Mouse (Mus musculus): ENCODE data around the gene Sorcs1.

Sorcs1 gene

GRCm38 (mm10) chr19:50677903-50678896 is at the start of gene Sorcs1:
Gene Sorcs1, minus strand, starts transcription at chr19:50678646.
- DNase-seq: no peak

- no peak for DNase-seq
Observed at GRCm38 (mm10) chr19:50683277-50683676, 4.8 kb upstream of the Sorcs1 start.

DNA sequence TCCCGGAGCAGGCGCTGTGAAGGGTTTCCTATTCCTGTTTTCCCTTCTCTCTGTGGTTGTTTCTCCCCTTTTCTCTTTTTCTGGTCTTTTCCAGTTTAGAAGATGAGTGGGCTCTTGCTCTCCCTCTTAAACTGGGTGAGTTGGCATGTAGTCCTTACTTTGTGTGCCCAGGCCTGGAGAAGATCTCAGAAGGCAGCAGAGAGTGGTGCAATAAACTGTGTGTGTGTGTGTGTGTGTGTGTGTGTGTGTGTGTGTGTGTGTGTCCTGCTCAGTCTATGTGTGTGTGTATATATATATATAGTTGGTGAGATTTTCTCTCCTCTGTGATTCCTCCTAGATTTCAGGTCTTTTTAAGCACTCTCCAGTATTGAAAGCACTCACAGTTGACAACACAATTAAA is 500 bp upstream of the Sorcs1 start:
- no peak for DNase-seq

DNA sequence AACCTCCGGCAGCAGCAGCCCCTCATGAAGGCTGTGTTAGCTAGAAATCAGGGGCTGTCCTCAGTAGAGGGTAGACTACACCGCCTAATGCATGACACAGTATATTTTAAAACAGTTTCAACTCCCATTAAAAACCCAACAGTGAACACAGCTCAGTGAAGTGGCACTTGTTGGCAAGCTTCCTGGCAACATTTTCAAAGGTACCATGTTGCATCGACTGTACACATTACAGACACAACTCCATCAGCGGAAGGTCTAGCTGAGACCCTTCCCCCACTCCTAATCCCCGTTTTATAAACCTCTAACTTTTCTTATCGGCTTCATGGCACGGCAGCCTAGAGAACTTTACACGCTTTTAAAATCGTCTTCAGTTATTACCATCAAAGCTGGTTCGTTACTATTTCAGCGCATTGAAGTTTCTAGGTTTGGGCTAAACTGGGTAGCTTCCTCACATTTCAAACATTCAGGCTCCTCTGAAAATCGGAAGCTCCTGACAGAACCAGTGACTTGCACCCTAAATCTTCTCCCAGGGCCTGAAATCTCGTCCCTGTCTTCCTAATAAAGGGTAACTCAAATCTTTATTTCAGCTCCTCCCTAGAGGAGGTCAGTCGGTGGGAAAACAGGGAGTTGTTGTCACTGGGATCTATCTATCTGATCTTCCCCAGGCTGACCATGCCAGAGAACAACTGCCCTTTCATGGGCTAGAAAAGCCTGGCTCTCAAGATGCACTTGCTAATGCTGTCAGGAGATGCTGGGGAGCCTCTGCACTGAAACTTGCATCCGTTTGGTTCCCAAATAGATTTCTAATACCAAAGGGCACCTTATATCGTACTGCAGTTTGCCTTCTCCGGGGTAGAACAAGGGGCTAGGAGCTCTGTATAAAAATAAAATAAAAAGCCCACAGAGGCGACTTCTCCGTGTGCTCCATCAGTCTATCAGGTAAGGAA is 1.6 kb downstream of the Sorcs1 start:
- DNase-seq: no peak

- no peak for DNase-seq
Observed at GRCm38 (mm10) chr19:50674921-50675320, 3.5 kb downstream of the Sorcs1 start.

DNA sequence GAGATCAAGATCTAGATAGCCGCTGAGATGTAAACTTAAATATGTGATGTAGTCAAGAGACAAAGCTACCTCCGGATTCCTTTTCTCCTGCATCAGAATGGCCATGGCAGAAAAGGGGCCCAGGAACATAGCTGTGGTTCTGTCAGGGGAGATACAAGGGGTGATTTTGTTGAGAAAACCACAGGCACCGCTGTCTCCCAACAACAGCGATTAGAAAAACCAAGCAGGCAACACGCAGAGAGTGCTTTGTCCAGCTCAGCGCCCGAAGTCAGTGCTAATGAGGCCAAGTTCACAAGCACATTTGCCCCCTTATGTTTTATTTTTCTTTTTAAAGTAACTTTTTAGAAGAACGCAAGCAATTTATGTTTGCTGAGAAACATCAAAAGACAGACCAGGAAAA is 10.9 kb downstream of the Sorcs1 start:
- DNase-seq: no peak

- no peak for DNase-seq
Observed at GRCm38 (mm10) chr19:50664311-50664710, 14.1 kb downstream of the Sorcs1 start.

DNA sequence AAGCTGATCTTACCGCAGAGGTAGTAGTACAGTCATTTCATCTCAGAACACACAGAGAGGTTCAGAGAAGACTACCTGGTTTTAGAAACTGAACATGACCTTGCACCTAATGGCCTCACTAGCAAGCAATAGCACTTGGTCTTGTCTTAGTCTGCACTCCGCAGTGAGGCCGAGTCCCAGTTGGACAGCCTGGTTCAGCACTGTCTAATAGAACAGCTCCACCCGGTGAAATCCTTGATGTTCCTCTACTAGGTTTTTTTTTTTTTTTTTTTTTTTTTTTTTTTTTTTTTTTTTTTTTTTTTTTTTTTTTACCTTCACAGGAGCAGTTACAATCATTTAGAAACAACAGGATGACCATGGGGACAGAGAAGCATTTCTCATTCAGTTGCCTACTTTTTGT is 19.3 kb downstream of the Sorcs1 start:
- no peak for DNase-seq

DNA sequence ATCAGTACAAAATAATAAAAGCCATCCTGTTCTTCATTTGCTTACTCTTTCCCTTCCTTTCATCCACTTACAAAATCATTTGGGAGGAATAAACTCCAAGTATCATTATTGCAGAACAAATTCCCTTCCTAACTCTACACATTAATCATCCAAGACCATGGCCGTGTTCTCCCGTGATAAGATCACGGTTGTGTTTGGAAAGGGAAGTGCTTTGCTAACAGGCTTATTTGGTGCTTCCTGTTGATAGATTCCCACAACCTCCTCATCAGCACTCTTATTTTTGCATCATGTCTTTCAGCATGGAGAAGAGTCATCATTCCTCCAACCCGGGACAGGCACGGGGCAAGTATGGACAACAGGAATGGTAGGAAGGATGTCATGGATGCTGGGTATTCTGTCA is 25.7 kb downstream of the Sorcs1 start:
- no peak for DNase-seq

- no peak for DNase-seq
Observed at GRCm38 (mm10) chr19:50643836-50644235, 34.6 kb downstream of the Sorcs1 start.

DNA sequence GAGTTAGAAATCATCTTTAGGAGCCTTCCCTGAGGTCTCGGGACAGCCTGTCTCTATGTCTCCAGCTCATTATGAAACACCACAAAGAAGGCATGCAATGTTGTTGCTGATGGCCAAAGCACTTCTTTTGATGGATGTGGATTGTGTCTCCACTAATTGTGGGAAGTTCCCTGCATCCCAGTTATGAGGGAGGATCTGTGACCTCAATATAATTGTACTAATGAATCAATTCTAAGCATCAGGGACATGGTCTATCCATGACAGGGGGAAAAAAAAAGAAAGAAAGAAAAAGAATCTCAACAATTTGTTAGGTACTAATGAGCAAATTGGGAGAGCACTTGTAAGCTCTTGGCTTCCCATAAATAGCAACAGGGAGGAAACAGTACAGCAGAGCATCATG is 36.3 kb downstream of the Sorcs1 start:
- no peak for DNase-seq

- DNase-seq: no peak
Observed at GRCm38 (mm10) chr19:50640251-50641032, 38.0 kb downstream of the Sorcs1 start.

DNA sequence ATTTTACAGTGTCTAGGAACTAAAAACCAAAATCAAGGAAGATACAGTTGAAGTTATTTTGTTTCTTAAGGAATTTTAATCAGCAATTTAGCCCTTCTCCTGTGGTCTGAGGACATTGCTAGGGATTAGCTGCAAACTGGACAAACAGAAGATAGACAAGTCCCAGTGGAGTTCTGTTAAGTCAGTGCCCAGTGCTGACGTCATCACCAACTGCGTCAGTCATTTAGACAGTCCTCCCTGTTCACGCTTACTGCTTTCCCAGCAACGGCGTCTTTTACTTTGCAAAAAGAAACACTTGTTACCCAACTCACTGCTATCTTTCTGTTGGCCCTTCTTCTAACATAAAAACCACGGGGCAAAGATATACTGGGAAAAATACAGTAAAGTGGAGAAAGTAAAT is 40.3 kb downstream of the Sorcs1 start:
- no peak for DNase-seq

- DNase-seq: no peak
Observed at GRCm38 (mm10) chr19:50614013-50614412, 64.4 kb downstream of the Sorcs1 start.

GRCm38 (mm10) chr19:50611619-50612018 is 66.8 kb downstream of the Sorcs1 start:
- DNase-seq: no peak

- no peak for DNase-seq
Observed at GRCm38 (mm10) chr19:50603882-50604281, 74.6 kb downstream of the Sorcs1 start.

GRCm38 (mm10) chr19:50603380-50603779 is 75.1 kb downstream of the Sorcs1 start:
- DNase-seq: no peak

GRCm38 (mm10) chr19:50597300-50597699 is 81.1 kb downstream of the Sorcs1 start:
- no peak for DNase-seq

DNA sequence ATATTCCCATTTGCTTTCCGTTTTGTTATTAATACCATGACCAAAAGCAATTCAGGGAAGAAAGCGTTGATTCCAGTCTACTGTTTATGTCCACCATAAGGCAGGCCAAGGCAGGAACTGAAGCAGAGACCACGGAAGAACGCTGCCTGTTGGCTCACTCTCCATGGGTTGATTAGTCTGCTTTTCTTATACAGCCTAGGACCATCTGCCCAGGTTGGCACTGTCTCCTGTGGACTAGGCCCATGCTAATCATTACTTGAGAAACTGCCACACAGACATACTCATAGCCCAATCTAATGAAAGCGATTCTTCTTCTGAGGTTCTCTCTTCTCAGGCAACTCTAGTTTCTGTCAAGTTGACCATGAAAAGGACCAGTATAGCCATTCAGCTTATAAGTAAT is 92.3 kb downstream of the Sorcs1 start:
- no peak for DNase-seq

GRCm38 (mm10) chr19:50582952-50583351 is 95.5 kb downstream of the Sorcs1 start:
- no peak for DNase-seq

DNA sequence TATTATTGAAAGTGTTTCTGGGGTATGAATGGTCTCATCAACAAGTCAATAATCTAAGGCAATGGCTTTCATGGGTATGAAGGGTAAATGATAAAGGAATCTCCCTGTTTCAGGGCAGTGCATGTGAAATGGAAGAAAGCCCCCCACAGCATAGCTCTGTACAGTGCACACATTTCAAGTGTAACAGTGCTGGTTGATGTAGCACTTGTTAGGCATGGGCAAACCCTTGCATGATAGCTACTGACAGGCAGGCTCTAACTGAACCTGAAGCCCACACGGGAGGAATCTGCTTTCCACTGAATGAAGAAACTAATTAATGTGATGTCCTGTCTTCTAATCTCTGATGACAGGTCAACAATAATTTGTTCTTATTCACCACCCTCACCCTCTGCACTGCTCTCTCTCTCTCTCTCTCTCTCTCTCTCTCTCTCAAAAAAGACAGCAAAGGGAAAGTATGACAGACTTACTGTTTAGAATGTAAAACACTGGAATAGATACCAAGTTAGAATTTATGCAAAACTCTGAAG is 108.7 kb downstream of the Sorcs1 start:
- no peak for DNase-seq

- no peak for DNase-seq
Observed at GRCm38 (mm10) chr19:50566306-50566705, 112.1 kb downstream of the Sorcs1 start.

Data from spleen, adult 18-20 months (tissue).